Comparison of ENCODE assay signal across 8 mouse cellular contexts in the genomic region with DNA sequence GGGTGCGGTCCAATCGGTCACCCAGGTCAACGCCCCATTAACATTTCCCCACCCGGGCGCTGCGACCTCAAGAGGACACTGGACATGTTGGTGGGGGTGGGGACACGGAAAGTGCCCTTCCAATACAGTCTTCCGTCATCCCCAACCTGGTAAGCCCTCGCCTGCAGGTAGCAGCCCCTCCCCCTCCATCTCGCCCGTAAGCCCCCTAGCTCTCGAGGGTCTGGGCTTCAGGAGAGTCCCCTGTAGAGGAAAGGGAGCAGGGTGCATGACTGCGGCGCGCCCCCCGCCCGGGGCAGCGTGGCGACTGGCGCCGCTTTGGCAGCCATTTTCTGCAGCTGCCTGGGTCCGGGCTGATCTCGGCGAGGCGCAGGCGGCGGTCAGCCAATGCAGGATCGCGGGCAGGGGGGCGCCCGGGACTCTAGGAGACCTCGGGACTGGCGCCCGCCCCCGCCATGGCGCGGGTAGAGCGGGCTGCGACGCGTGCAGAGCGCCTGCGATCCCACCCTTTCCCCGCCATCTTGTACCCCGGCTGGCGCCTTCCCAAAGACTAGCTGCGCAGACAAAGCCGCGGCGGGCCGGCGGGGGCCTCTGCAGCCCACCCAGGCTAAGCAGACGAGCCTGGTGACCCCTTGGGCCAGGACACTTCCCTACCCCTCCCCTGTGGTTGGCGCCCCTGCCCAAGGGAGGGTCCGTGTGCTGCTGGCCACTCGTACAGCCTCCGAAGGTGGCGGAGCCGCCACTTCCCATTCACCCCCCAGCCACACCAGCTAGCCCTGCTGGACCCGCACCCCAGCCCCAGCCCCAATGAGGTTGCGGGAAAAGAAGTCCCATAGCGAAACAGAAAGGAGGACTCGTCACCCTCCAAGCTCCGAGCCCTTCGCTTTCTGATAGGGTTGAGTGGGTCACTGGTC. TPM values are rescaled to one million over a fixed set of nuclear protein-coding genes. Genes with fewer than 3 reads are reported as not detected.
DNase-seq lines count a peak whose midpoint lies in the region; ATAC-seq and TF ChIP-seq lines count a peak whose summit lies in the region.

No protein-coding gene starts in this region.

- WGBS in forebrain, embryonic 13.5 days, result under 1% methylated on average over 62 of the region's 65 CpGs
- under 1% methylated on average over 64 of the region's 65 CpGs for WGBS in intestine, embryonic 14.5 days

- H3K27ac ChIP-seq in left cerebral cortex, adult 2 months, result peak overlapping the region; percentile 95
- peak overlapping the region; percentile 70 for H3K27ac ChIP-seq in forebrain, embryonic 13.5 days
- peak overlapping the region; percentile 35; the same call in 1 of the 2 replicates for H3K27ac ChIP-seq in intestine, embryonic 14.5 days (ENCODE audit: low read depth)

- peaks cover 77% of the 10 kb centered on the region for H3K27me3 ChIP-seq in forebrain, embryonic 13.5 days
- peaks cover 83% of the 10 kb centered on the region for H3K27me3 ChIP-seq in intestine, embryonic 14.5 days (replicated peaks; ENCODE audit: control insufficient read depth, insufficient read depth, low read length)

- no peak for TF ChIP-seq CTCF in left cerebral cortex, adult 2 months (IDR thresholded peaks at IDR 0.05)

- no peaks in the 10 kb centered on the region for H3K36me3 ChIP-seq in forebrain, embryonic 13.5 days (ENCODE audit: poor library complexity, severe bottlenecking)
- H3K36me3 ChIP-seq in intestine, embryonic 14.5 days (ENCODE audit: control insufficient read depth, insufficient read depth, low read length), result no peaks in the 10 kb centered on the region

- H3K4me1 ChIP-seq in forebrain, embryonic 13.5 days, result peaks cover 65% of the 10 kb centered on the region
- H3K4me1 ChIP-seq in intestine, embryonic 14.5 days (replicated peaks; ENCODE audit: control insufficient read depth, insufficient read depth, low read length), result peaks cover 37% of the 10 kb centered on the region

- H3K9ac ChIP-seq in forebrain, embryonic 13.5 days, result peak overlapping the region; percentile 94
- H3K9ac ChIP-seq in intestine, embryonic 14.5 days (ENCODE audit: low read length), result peak overlapping the region; percentile 86

- H3K9me3 ChIP-seq in forebrain, embryonic 13.5 days (replicated peaks), result no peaks in the 10 kb centered on the region
- H3K9me3 ChIP-seq in intestine, embryonic 14.5 days (ENCODE audit: control insufficient read depth, low read length), result no peaks in the 10 kb centered on the region

- intact Hi-C loops in left cerebral cortex, adult 2 months (cut with DNase I), result loop anchor here (1.0 to 2.0 kb wide), 2 partner anchors 14 to 30 kb away; a partner anchor contains a TSS

- H3K4me3 ChIP-seq in left cerebral cortex, adult 2 months, result peak overlapping the region; percentile 80
- peak overlapping the region; percentile 55 for H3K4me3 ChIP-seq in forebrain, embryonic 13.5 days
- peak overlapping the region; percentile 53 for H3K4me3 ChIP-seq in intestine, embryonic 14.5 days (ENCODE audit: low read depth, low read length)

- DNase-seq in left cerebral cortex, adult 2 months (ENCODE audit: extremely low spot score in 1 of 2, low spot score in 2 of 2), result peak in 1 of 2 experiments; percentile 62
- DNase-seq in left cerebral cortex, adult 9 months (ENCODE audit: low spot score in 2 of 2), result no peak
- peak; percentile 66 for DNase-seq in adrenal gland, postnatal 10 days
- peak; percentile 90 for DNase-seq in intestine, embryonic 14.5 days (ENCODE audit: low spot score)
- peak; percentile 73 for DNase-seq in lung, postnatal 10 days
- peak; percentile 83 for DNase-seq in right cerebral cortex, postnatal 4 days
- DNase-seq in ovary, postnatal 14 days (ENCODE audit: low spot score), result no peak

- no peak for ATAC-seq in forebrain, embryonic 13.5 days
- no peak; the same call in 1 of the 2 replicates for ATAC-seq in intestine, embryonic 14.5 days (replicated peaks; ENCODE audit: low FRiP score, low TSS enrichment, low read depth)

- H3K4me2 ChIP-seq in forebrain, embryonic 13.5 days, result peak overlapping the region; percentile 95
- peak overlapping the region; percentile 78 for H3K4me2 ChIP-seq in intestine, embryonic 14.5 days (ENCODE audit: low read length)

RNA-seq across cellular contexts. Expression of a gene that starts 15.8 kb away (rescaled TPM):
- 10 to 100 TPM; 11.1 to 11.2 TPM for total RNA-seq in left cerebral cortex, adult 2 months (2021)
- 10 to 100 TPM in 1 of 2 experiments, 1 to 10 TPM in 1; 8.8 to 12.3 TPM for total RNA-seq in adrenal gland, postnatal 10 days (2021)
- 9.8 and 12.3 TPM in 2 replicates for polyA plus RNA-seq in forebrain, embryonic 13.5 days (2015; fragmentation: Nextera tagmentation; extraction: Ambion mirVana)
- polyA plus RNA-seq in intestine, embryonic 14.5 days (2014; fragmentation: Nextera tagmentation; extraction: Ambion mirVana), result 7.7 and 11.4 TPM in 2 replicates

RNA-seq across cellular contexts. Expression of a gene that starts 29.5 kb away (rescaled TPM):
- total RNA-seq in left cerebral cortex, adult 2 months (2021), result 10 to 100 TPM; 51.4 to 54.3 TPM
- 100 to 1,000 TPM in 1 of 2 experiments, 10 to 100 TPM in 1; 52.0 to 133 TPM for total RNA-seq in adrenal gland, postnatal 10 days (2021)
- polyA plus RNA-seq in forebrain, embryonic 13.5 days (2015; fragmentation: Nextera tagmentation; extraction: Ambion mirVana), result 10.2 and 11.5 TPM in 2 replicates
- 9.9 and 10.5 TPM in 2 replicates for polyA plus RNA-seq in intestine, embryonic 14.5 days (2014; fragmentation: Nextera tagmentation; extraction: Ambion mirVana)

RNA-seq across cellular contexts. Expression of a gene that starts 33.8 kb away (rescaled TPM):
- total RNA-seq in left cerebral cortex, adult 2 months (2021), result 1 to 10 TPM; 3.2 to 3.4 TPM
- 1 to 10 TPM; 6.7 to 7.9 TPM for total RNA-seq in adrenal gland, postnatal 10 days (2021)
- 45.2 and 52.0 TPM in 2 replicates for polyA plus RNA-seq in forebrain, embryonic 13.5 days (2015; fragmentation: Nextera tagmentation; extraction: Ambion mirVana)
- polyA plus RNA-seq in intestine, embryonic 14.5 days (2014; fragmentation: Nextera tagmentation; extraction: Ambion mirVana), result 31.5 and 32.0 TPM in 2 replicates

Comparison
In these comparisons a context has a peak if more than half of its experiments do, and no peak if none do; other contexts are left out.
1. DNase-seq: peak in adrenal gland, postnatal 10 days (single experiment), intestine, embryonic 14.5 days (single experiment), lung, postnatal 10 days (single experiment) and right cerebral cortex, postnatal 4 days (single experiment); none in left cerebral cortex, adult 9 months (0 of 2) and ovary, postnatal 14 days (single experiment).
2. H3K27ac ChIP-seq: peak in every context shown above with its lines; median percentile 95 in left cerebral cortex, adult 2 months; 70 in forebrain, embryonic 13.5 days; 35 in intestine, embryonic 14.5 days.
3. Peak in every context shown above with its lines, with median percentiles within 50 percentile points of each other: H3K4me3 ChIP-seq.